Mouse (Mus musculus): Measurements from ENCODE around the gene Pdzd2.

DNA sequence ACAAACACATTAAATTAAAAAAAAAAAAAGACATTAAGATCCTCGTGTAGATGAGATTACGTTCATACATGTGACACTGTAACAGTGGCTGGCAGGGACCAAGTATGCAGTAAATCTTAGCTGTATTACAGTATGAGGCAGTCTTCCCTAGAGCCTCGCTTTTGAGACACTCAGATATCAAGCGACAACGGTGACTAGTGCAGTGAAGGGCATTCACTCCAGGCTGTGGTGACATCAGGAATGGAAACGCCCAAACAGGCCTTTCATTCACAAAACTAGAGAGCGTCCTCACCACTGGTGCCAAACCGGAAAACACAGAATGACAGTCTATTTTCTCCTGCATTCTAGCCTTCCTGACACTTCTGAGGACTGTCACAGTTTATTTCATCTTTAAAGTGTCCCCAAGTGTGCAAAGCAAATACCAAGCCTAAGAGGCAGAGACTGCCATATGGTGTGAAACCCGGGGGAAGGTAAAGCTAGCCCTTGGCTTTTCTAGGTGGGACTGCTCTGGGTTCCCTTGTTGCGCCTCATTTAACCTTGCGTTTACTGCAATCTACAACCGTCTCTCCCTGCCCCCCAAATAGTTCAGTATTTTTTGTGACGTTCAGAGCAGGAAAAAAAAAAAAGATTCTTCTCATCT lies 195.9 kb downstream of the Pdzd2 start:
- TF ChIP-seq POLR2A (IDR thresholded peaks at IDR 0.05; ENCODE audit: control insufficient read depth, low read depth, low read length) (no peak), CTCF (IDR thresholded peaks at IDR 0.05; ENCODE audit: control insufficient read depth, insufficient read depth, insufficient replicate concordance, low read depth, low read length) (no peak)

Measured in testis, adult 2 months (tissue).